12 mouse cellular contexts compared by ENCODE assay signal in the genomic region with DNA sequence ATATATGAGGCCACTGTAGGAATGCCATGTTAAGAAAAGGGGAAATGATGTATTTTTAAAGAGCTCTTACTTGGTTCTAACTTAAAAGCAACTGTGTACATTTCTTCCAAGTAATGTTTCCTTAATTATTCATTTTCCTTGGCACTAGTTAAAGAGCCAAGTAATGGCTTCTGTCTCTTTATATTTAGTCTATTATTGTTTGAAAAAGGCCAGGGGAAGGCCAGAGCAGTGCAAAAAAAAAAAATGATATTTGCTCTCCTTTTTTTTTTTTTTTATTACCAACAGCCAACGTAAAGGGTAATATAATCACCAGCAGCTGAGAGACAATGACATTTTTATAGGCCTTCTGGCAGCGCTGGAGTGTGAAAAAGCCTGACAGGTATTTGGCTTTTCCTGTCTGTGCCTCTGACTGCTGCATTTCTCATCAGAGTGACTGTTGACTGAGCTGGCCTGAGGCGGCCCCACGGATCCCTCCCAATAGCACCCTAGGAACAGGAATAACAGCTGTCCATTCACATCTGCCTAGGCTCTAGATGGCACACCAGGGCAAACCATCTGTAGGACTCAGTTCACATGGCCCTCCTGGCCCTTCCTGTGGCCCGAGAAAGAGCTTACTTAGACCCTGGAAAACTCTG.
A peak's percentile ranks its signal among the peaks of the same experiment; 100 is the strongest.
DNase-seq lines count a peak whose midpoint lies in the region; ATAC-seq and TF ChIP-seq lines count a peak whose summit lies in the region.
"Had no signal": no experiment of that assay in that cellular context is flagged by ENCODE, and none has a peak within 500 bp of the region (broad histone marks: within the 10 kb centered on the region; RNA-seq: fewer than 3 reads in every experiment).

No protein-coding gene starts in this region.

- 32% methylated on average over 5 of the region's 5 CpGs for WGBS in embryonic facial prominence, embryonic 13.5 days
- WGBS in limb, embryonic 14.5 days: 5% methylated on average over 5 of the region's 5 CpGs

- DNase-seq in heart, postnatal 14 days: peak; percentile 10 to 16
- DNase-seq in heart, postnatal 25 days (ENCODE audit: low spot score): no peak
- peak; percentile 41 for DNase-seq in lung, postnatal 10 days
- no peak for DNase-seq in lung, adult 18-20 months
- DNase-seq in limb, embryonic 14.5 days (ENCODE audit: low spot score): peak; percentile 81
- no peak for DNase-seq in thymus, postnatal 36 days
- no peak for DNase-seq in ovary, postnatal 10 days (ENCODE audit: low spot score)
- DNase-seq: kidney, adult 8-10 months; liver, postnatal 0 days had no signal

- H3K9ac ChIP-seq in embryonic facial prominence, embryonic 13.5 days: no peak overlapping the region
- H3K9ac ChIP-seq in limb, embryonic 14.5 days (ENCODE audit: low read depth, low read length, severe bottlenecking): no peak overlapping the region
- H3K9ac ChIP-seq: liver, postnatal 0 days; neural tube, embryonic 12.5 days had no signal

- peak overlapping the region; percentile 28; the same call in 1 of the 2 replicates for H3K27ac ChIP-seq in embryonic facial prominence, embryonic 13.5 days
- H3K27ac ChIP-seq in limb, embryonic 14.5 days (replicated peaks; ENCODE audit: low read depth, low read length): no peak overlapping the region
- H3K27ac ChIP-seq: neural tube, embryonic 12.5 days had no signal

- no peak for TF ChIP-seq POLR2A in limb, embryonic 14.5 days (IDR thresholded peaks at IDR 0.05; ENCODE audit: borderline replicate concordance, extremely low read depth, insufficient read depth, insufficient read length)

- peaks cover 18% of the 10 kb centered on the region; the same call in 1 of the 2 replicates for H3K4me1 ChIP-seq in embryonic facial prominence, embryonic 13.5 days
- H3K4me1 ChIP-seq in limb, embryonic 14.5 days (ENCODE audit: control insufficient read depth, insufficient read depth, low read length): peaks cover 19% of the 10 kb centered on the region

- no peak overlapping the region for H3K4me2 ChIP-seq in embryonic facial prominence, embryonic 13.5 days
- H3K4me2 ChIP-seq in limb, embryonic 14.5 days (replicated peaks; ENCODE audit: low read depth, low read length, severe bottlenecking): no peak overlapping the region
- H3K4me2 ChIP-seq: neural tube, embryonic 12.5 days had no signal

- H3K4me3 ChIP-seq in embryonic facial prominence, embryonic 13.5 days: no peak overlapping the region
- no peak overlapping the region for H3K4me3 ChIP-seq in limb, embryonic 14.5 days (replicated peaks; ENCODE audit: low read length)
- H3K4me3 ChIP-seq: neural tube, embryonic 12.5 days had no signal

- H3K36me3 ChIP-seq in embryonic facial prominence, embryonic 13.5 days: no peaks in the 10 kb centered on the region
- no peaks in the 10 kb centered on the region for H3K36me3 ChIP-seq in limb, embryonic 14.5 days (ENCODE audit: control insufficient read depth, insufficient read depth, low read length)
- H3K36me3 ChIP-seq: neural tube, embryonic 12.5 days had no signal

- intact Hi-C loops in heart, postnatal 14 days (cut with DNase I): no loop called here
- intact Hi-C loops in heart, postnatal 25 days (cut with DNase I): no loop called here

- no peaks in the 10 kb centered on the region; the same call in 1 of the 2 replicates for H3K27me3 ChIP-seq in embryonic facial prominence, embryonic 13.5 days
- no peaks in the 10 kb centered on the region for H3K27me3 ChIP-seq in limb, embryonic 14.5 days (ENCODE audit: control insufficient read depth, insufficient read depth, low read length)
- H3K27me3 ChIP-seq: neural tube, embryonic 12.5 days had no signal

- no peak for ATAC-seq in embryonic facial prominence, embryonic 13.5 days (ENCODE audit: insufficient number of reproducible peaks, insufficient read depth, low FRiP score, low TSS enrichment, low read depth)
- ATAC-seq in limb, embryonic 14.5 days (ENCODE audit: low FRiP score, low read depth): peak; percentile 83
- ATAC-seq: forebrain, embryonic 16.5 days; liver, postnatal 0 days had no signal

- H3K9me3 ChIP-seq in embryonic facial prominence, embryonic 13.5 days: no peaks in the 10 kb centered on the region
- no peaks in the 10 kb centered on the region for H3K9me3 ChIP-seq in limb, embryonic 14.5 days (ENCODE audit: control insufficient read depth, low read length)
- H3K9me3 ChIP-seq: neural tube, embryonic 12.5 days had no signal

Comparison
In these comparisons a context has a peak if more than half of its experiments do, and no peak if none do; other contexts are left out.
1. DNase-seq: peak in heart, postnatal 14 days (2 of 2), lung, postnatal 10 days (single experiment) and limb, embryonic 14.5 days (single experiment); none in heart, postnatal 25 days (single experiment), lung, adult 18-20 months (0 of 2), thymus, postnatal 36 days (0 of 2) and ovary, postnatal 10 days (single experiment).